Mouse (Mus musculus) 3134 (cell line): Measurements from ENCODE around the gene Chek1.

Experiments used
- DNase-seq: peaks from one replicate; pipeline ENCODE4 v3.0.0-alpha.2; 2011; ENCODE audit warnings: low spot score; ENCODE audit not compliant: insufficient read length; ENCODE audit errors: extremely low read depth

Chek1 gene

GRCm38 (mm10) chr9:36727034-36727755 is at the start of gene Chek1:
Chek1 (minus strand) TSS chr9:36727065.
- peak; percentile 53 for DNase-seq

- no peak for DNase-seq
Observed at GRCm38 (mm10) chr9:36769048-36769413, 42.2 kb upstream of the Chek1 start.

- peak; percentile 55 for DNase-seq
Observed at GRCm38 (mm10) chr9:36768156-36769047, 41.5 kb upstream of the Chek1 start.

DNA sequence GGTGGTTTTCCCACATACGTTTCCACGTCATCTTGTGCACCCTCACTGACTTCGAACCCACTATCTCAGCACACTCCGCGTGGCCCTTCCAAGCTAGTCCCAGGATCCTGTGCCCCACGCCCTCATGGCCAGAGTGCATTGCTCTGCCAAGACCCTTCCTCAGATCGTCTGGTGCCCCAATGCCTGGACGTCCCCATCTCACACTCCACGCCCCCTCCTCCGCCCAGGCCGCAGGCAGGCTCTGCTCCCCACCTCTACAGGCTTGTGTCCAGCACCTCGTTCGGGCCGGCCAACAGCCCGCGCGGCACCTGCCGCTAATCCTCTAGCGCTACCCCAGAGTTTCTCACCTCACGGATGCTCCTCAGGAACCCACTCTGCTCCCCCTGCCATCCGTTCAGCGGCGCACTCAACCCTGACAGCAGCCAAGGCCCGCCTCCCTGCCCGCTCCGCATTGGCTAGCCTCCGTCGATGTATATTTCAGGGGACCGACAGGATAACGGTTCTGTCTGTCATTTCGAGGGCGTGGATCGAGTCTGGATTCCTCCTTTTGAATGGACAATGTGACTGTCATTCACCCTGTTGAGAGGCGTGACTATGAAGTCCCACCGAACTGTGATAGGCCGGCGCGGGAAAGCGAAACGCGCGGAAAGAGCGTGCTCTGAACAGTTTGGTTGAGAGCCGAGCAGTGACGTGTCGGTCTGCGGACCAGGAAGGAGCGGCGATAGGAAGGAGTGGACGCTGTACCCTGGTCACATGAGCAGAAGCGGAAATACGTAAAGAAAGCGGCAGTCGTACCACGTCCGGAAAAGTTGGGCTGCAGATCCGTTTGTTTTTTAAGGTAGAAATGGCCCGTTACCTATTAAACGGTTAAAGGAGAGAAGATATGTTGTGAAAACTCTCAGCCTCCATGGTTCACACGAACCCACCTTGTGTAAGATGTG is 40.6 kb upstream of the Chek1 start, which contains the start of gene Stt3a:
Gene Stt3a (minus strand): TSS at position 477 of the 941 bp plus-strand sequence.
- peak; percentile 98 for DNase-seq

DNA sequence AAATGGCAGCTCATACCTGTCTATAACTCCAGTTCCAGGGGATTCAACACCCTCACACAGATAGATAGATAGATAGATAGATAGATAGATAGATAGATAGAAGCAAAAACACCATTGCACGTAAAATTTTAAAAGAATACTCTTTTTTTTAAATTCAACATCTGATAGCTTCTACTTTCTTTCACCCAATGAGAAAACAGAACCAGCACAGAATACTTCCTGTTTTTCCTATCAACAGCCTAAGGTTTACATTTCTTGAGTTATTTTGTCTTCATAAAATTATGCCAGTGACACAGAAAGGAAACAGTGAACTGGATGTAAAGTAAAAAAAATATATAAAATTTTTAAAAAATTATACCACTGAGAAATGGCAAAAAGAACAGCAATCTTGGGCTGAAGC is 37.5 kb upstream of the Chek1 start:
- DNase-seq = no peak

DNA sequence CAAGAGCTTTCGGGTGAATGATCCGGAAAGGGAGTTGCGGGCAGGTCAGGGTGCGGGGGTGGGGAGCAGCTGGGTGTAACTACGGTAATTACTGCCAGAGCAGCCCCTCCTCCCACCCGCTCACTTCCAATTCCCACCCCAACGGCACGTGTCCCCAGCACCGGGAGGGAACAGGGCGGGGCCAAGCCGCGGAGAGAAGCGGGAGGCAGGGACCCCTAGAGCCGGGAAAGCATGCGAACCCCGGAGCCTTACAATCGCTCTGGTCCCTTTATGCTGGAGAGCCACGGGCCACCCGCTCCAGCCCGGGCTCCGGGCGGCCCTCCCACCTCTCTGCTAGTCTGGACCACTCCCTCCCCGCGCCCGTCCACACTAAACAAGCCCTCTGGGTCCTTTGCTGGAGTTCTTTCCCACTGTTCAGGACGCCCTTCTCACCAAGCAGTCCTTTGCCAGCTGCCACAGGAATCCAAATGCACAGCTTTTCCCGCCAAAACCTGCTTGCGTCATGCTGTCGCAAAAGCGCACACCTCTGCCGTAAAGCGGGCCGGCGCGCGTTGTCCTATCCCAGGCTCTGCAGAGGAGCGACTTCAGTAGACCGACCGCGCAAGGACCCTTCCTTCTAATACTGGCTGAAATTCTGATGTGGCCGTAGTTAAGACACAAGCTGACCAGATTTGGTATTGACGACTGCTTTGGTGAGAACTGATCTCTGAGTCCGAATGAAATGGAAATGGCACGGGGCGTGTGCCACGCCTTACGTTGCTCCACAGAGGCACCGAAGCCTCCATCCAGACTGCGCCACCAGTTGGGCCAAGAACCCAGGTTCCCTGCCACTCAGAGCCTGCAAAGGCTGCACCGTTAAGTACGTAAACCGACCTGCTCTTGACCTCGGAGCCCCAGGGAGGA is 483 bp downstream of the Chek1 start:
- peak; percentile 93 for DNase-seq

- no peak for DNase-seq
Observed at GRCm38 (mm10) chr9:36716624-36717023, 10.2 kb downstream of the Chek1 start.

DNA sequence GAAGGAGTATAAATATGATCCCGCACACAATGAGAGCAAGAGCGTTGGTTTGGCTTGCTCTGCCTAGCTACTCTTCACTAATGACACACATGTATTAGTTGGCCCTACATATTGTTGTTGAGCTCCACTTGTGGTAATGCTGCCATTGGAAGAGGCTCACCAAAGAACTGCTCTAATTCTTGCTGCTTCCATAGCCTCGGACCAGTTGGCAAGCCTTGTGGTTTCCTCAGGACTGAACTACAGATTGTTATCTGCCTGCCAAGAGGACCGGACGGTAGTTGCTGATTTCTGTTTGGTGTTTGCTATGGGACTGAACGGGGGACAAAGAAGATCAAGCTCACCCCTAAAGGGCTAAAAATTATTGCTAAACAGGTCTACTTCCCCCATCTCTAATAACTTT is 19.6 kb downstream of the Chek1 start:
- no peak for DNase-seq

GRCm38 (mm10) chr9:36705923-36706322 is 20.9 kb downstream of the Chek1 start:
- no peak for DNase-seq

- no peak for DNase-seq
Observed at GRCm38 (mm10) chr9:36694276-36694675, 32.6 kb downstream of the Chek1 start.

DNA sequence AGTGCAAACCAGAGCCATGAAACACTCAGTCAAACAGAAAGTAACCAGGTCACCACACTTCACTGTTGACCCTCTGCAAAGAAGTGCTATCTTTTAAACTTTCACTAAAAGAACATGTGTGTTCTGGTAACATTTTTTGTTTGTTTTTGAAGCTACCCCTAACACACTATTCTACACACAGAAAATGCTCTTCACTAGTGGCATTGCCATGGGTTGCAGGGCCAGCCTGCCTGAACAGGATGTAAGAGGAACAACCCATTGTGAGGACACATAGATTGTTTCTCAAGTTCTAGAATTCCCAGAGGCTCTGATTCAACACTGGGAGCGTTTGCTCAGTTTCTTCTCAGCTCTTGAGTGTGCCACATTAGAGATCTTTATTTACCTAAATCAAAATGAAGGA is 33.9 kb downstream of the Chek1 start, which contains the start of gene Acrv1:
Gene Acrv1 (plus strand): TSS at position 301 of the 400 bp plus-strand sequence.
- no peak for DNase-seq

DNA sequence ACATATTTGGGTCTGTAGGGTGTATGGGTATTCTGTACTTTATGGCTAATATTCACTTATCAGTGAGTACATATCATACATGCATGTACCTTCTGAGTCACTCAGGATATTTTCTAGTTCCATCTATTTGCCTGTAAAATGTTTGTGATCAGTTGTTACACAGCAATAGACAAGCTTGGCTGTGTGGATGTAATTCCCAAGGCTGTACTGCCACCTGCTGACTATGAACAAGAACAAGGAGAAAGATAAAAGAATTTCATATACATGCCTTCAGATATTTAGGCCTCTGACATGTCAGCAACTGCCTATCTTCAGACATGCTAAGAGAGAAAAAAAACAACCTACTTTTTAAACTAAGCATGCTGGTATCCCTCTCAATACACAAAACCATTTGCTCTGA is 39.5 kb downstream of the Chek1 start:
- DNase-seq = no peak

GRCm38 (mm10) chr9:36681424-36681823 is 45.4 kb downstream of the Chek1 start:
- no peak for DNase-seq
